Mouse (Mus musculus) left cerebral cortex, postnatal 36 days (tissue): ENCODE measurements around the gene Gm3542. TPM values are rescaled to one million over a fixed set of nuclear protein-coding genes. Genes with fewer than 3 reads are reported as not detected.
"Not testable (repeated sequence)": the region's sequence is repeated elsewhere in the genome, so short reads cannot be mapped to it uniquely, and the experiment has no call there.

ENCODE experiments used
- DNase-seq, 2 experiments: peaks; one replicate each; pipeline ENCODE4 v3.0.0; 2021 to 2022; ENCODE audit warnings: low spot score in 2 of 2, mixed read lengths in 1 of 2
- intact Hi-C: fragments of 180-260 bp; cut with DNase I; formaldehyde crosslinking; loops from one replicate; pipeline ENCODE4 v1.15.1; 2025
- total RNA-seq, 2 experiments: library from RNA; stranded (reverse); gene quantifications; 2 replicates each; pipeline ENCODE4 v1.2.3; 2021

The Gm3542 gene
- total RNA-seq = not detected

GRCm38 (mm10) chr14:5334828-5335227 lies at the start of gene Gm3542:
Gene Gm3542, minus strand, starts transcription at chr14:5334928.
- intact Hi-C loops, DNase-seq: not testable (repeated sequence)

Other genes starting within 250 kb of the Gm3542 start
- gene Gm8279, start 203.4 kb downstream of the Gm3542 start, total RNA-seq = not detected
- gene Gm3317, start 170.4 kb downstream of the Gm3542 start, total RNA-seq = not detected
- not detected for gene Gm8271, start 149.1 kb downstream of the Gm3542 start, total RNA-seq
- gene Gm3526, start 74.3 kb downstream of the Gm3542 start, total RNA-seq = not detected
- gene Gm3500, start 54.1 kb upstream of the Gm3542 start, total RNA-seq = not detected
- gene Gm3194, start 120.5 kb upstream of the Gm3542 start, total RNA-seq = 1 to 10 TPM; 2.9 to 3.0 TPM
- gene Gm8246, start 142.9 kb upstream of the Gm3542 start, total RNA-seq = not detected
- gene Gm3187, start 149.3 kb upstream of the Gm3542 start, total RNA-seq = not detected
- gene Gm3488, start 166.7 kb upstream of the Gm3542 start, total RNA-seq = 1 to 10 TPM in 1 of 2 experiments, under 1 TPM in 1; 0.79 to 1.3 TPM
- not detected for gene Gm3532, start 203.6 kb upstream of the Gm3542 start, total RNA-seq